Mouse (Mus musculus) lung, embryonic 14.5 days (tissue): Measurements from ENCODE around the gene Rln3. TPM values are rescaled to one million over a fixed set of nuclear protein-coding genes. Genes with fewer than 3 reads are reported as not detected.

ENCODE experiments used
- ATAC-seq: fragments of 200-750 bp; cut with Nextera tagmentation; 2 replicates; pipeline ENCODE4 v1.8.0; 2017; ENCODE audit warnings: mild to moderate bottlenecking, moderate TSS enrichment, moderate library complexity; ENCODE audit not compliant: insufficient read depth
- DNase-seq: peaks from one replicate; pipeline ENCODE4 v3.0.0-alpha.2; 2015
- H3K27ac ChIP-seq: fragments of 300-500 bp; sonication (generic); 2 replicates; pipeline ENCODE4 v1.5.1; 2014; ENCODE audit warnings: low read depth, mild to moderate bottlenecking, moderate library complexity
- H3K27me3 ChIP-seq: fragments of 300-500 bp; sonication (generic); 2 replicates; pipeline ENCODE4 v1.6.1; 2014; ENCODE audit warnings: low read length, control low read depth; ENCODE audit not compliant: insufficient read depth
- H3K36me3 ChIP-seq: fragments of 300-500 bp; sonication (generic); 2 replicates; pipeline ENCODE4 v1.6.1; 2014; ENCODE audit warnings: control low read depth; ENCODE audit not compliant: insufficient read depth
- H3K4me1 ChIP-seq: fragments of 300-500 bp; sonication (generic); 2 replicates; pipeline ENCODE4 v1.6.1; 2014; ENCODE audit warnings: antibody characterized with exemption, control low read depth; ENCODE audit not compliant: insufficient read depth
- H3K4me2 ChIP-seq: fragments of 300-500 bp; sonication (generic); 2 replicates; pipeline ENCODE4 v1.6.1; 2014; ENCODE audit warnings: mild to moderate bottlenecking
- H3K4me3 ChIP-seq: fragments of 300-500 bp; sonication (generic); 2 replicates; pipeline ENCODE4 v1.5.1; 2014; ENCODE audit warnings: low read depth, low read length
- H3K9ac ChIP-seq: fragments of 300-500 bp; sonication (generic); 2 replicates; pipeline ENCODE4 v1.6.1; 2014
- H3K9me3 ChIP-seq: fragments of 300-500 bp; sonication (generic); 2 replicates; pipeline ENCODE4 v1.6.1; 2016; ENCODE audit warnings: low read depth, low read length, control low read depth
- CTCF ChIP-seq: IDR thresholded peaks from 2 replicates; pipeline ENCODE4 v1.5.1; 2016; ENCODE audit warnings: antibody characterized with exemption, low read depth
- WGBS: fragments of 180-500 bp; shearing (Covaris S2); extraction: QIAGEN DNeasy Blood & Tissue Kit; methylation state at CpG from one replicate; pipeline ENCODE4 v1.1.7; 2014; 5-methylcytosine and 5-hydroxymethylcytosine counted together
- polyA plus RNA-seq: library from polyadenylated mRNA; unstranded; fragments of >200 nt; fragmentation: Nextera tagmentation; extraction: Ambion mirVana; gene quantifications from 2 replicates; pipeline ENCODE4 v1.2.1, GENCODE M21; 2014

The Rln3 gene
- polyA plus RNA-seq, 1 experiment from 2014 or later: not detected

GRCm38 (mm10) chr8:84002957-84003611 lies 41.7 kb downstream of the Rln3 start:
- H3K9me3 ChIP-seq: no peaks in the 10 kb centered on the region
- peaks cover 6% of the 10 kb centered on the region; the same call in 1 of the 2 replicates for H3K4me1 ChIP-seq
- ATAC-seq (no peak), DNase-seq (no peak)
- H3K4me2 ChIP-seq: no peak overlapping the region
- peaks cover 34% of the 10 kb centered on the region for H3K36me3 ChIP-seq
- no peak overlapping the region for H3K27ac ChIP-seq
- no peak for TF ChIP-seq CTCF
- no peak overlapping the region for H3K9ac ChIP-seq
- no peak overlapping the region for H3K4me3 ChIP-seq
- 0 out of 2 replicates have a peak, but pooled peaks cover 3% of the 10 kb centered on the region for H3K27me3 ChIP-seq
- 69% methylated on average over 12 of the region's 12 CpGs for WGBS

GRCm38 (mm10) chr8:84001281-84002000 lies 43.4 kb downstream of the Rln3 start, which contains the start of gene 1700067K01Rik:
Gene 1700067K01Rik, plus strand, starts transcription at chr8:84001502.
- ATAC-seq (no peak), DNase-seq (peak; percentile 35)
- WGBS: 36% methylated on average over 61 of the region's 61 CpGs

GRCm38 (mm10) chr8:83999825-84000224 lies 45.0 kb downstream of the Rln3 start:
- ATAC-seq (no peak), DNase-seq (no peak)
- H3K36me3 ChIP-seq: peaks cover 39% of the 10 kb centered on the region
- H3K27ac ChIP-seq: no peak overlapping the region
- H3K27me3 ChIP-seq: 0 out of 2 replicates have a peak, but pooled peaks cover 3% of the 10 kb centered on the region
- no peak overlapping the region; the same call in 1 of the 2 replicates for H3K9ac ChIP-seq
- H3K4me1 ChIP-seq: peaks cover 6% of the 10 kb centered on the region
- 84% methylated on average over 2 of the region's 2 CpGs for WGBS
- H3K4me3 ChIP-seq: peak overlapping the region; percentile 85
- TF ChIP-seq CTCF: no peak
- peak overlapping the region; percentile 89; the same call in 1 of the 2 replicates for H3K4me2 ChIP-seq
- H3K9me3 ChIP-seq: no peaks in the 10 kb centered on the region

More at GRCm38 (mm10) chr8:84001281-84002000, 43.4 kb downstream of the Rln3 start, which contains the start of gene 1700067K01Rik:
- 0 out of 2 replicates have a peak, but pooled peaks cover 3% of the 10 kb centered on the region for H3K27me3 ChIP-seq
- peaks cover 6% of the 10 kb centered on the region; the same call in 1 of the 2 replicates for H3K4me1 ChIP-seq
- H3K36me3 ChIP-seq: peaks cover 34% of the 10 kb centered on the region
- peak within 1 kb of the TSS; percentile 35 for H3K4me2 ChIP-seq
- H3K27ac ChIP-seq: 0 out of 2 replicates have a peak within 1 kb of the TSS, but pooled peaks have one; percentile 24
- TF ChIP-seq CTCF: no peak
- H3K9me3 ChIP-seq: no peaks in the 10 kb centered on the region
- H3K9ac ChIP-seq: no peak within 1 kb of the TSS; the same call in 1 of the 2 replicates
- 0 out of 2 replicates have a peak within 1 kb of the TSS, but pooled peaks have one; percentile 17 for H3K4me3 ChIP-seq

GRCm38 (mm10) chr8:83999057-83999705 lies 45.6 kb downstream of the Rln3 start:
- DNase-seq (no peak), ATAC-seq (no peak)
- no peak overlapping the region for H3K27ac ChIP-seq
- peak overlapping the region; percentile 89 for H3K4me2 ChIP-seq
- peak overlapping the region; percentile 80 for H3K9ac ChIP-seq
- WGBS: 52% methylated on average over 16 of the region's 16 CpGs
- peaks cover 45% of the 10 kb centered on the region for H3K36me3 ChIP-seq
- 0 out of 2 replicates have a peak, but pooled peaks cover 3% of the 10 kb centered on the region for H3K27me3 ChIP-seq
- no peak for TF ChIP-seq CTCF
- H3K9me3 ChIP-seq: no peaks in the 10 kb centered on the region
- H3K4me3 ChIP-seq: peak overlapping the region; percentile 85
- peaks cover 6% of the 10 kb centered on the region for H3K4me1 ChIP-seq

- H3K4me2 ChIP-seq: peak overlapping the region; percentile 89
- peak overlapping the region; percentile 80 for H3K9ac ChIP-seq
- peaks cover 51% of the 10 kb centered on the region for H3K36me3 ChIP-seq
- 0 out of 2 replicates have a peak, but pooled peaks cover 3% of the 10 kb centered on the region for H3K27me3 ChIP-seq
- peak; percentile 9; the same call in 1 of the 2 replicates for ATAC-seq
- DNase-seq: peak; percentile 90
- WGBS: under 1% methylated on average over 69 of the region's 92 CpGs
- H3K4me3 ChIP-seq: peak overlapping the region; percentile 85
- peak; percentile 70 for TF ChIP-seq CTCF
- no peaks in the 10 kb centered on the region for H3K9me3 ChIP-seq
- H3K4me1 ChIP-seq: peaks cover 6% of the 10 kb centered on the region
- H3K27ac ChIP-seq: peak overlapping the region; percentile 91
Measured at GRCm38 (mm10) chr8:83998231-83999056, 46.4 kb downstream of the Rln3 start.
